Mouse (Mus musculus) c-Kit-positive CD71-negative TER-119-negative erythroid progenitor cells, embryonic 14.5 days (primary cell): ENCODE data around the gene Cyp2c23.

Experiments
- DNase-seq: peaks from one replicate; pipeline ENCODE4 v3.0.0-alpha.2; 2013; ENCODE audit warnings: low read depth

Gene Cyp2c23

DNA sequence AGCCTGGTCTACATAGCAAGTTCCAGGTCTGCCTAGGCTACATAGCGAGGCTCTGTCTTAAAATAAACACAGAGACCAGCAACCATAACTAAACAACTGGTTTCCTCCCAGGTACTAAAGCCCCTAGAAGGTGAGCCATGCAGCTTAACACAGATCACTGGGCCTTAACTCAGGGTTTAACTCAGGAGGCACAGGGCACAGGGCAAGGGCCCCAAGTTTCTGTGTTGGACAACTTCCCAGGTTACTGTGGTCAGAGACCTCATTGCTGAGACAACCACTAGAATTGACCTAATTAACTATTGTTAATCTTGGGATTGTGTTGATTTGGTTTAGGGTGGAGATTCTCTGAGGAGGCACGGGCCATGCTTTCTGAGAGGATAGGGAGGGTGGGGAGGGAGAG lies 62.5 kb downstream of the Cyp2c23 start:
- DNase-seq = no peak

- DNase-seq = peak; percentile 16
Measured at GRCm38 (mm10) chr19:43965496-43966085, 63.4 kb downstream of the Cyp2c23 start.

DNA sequence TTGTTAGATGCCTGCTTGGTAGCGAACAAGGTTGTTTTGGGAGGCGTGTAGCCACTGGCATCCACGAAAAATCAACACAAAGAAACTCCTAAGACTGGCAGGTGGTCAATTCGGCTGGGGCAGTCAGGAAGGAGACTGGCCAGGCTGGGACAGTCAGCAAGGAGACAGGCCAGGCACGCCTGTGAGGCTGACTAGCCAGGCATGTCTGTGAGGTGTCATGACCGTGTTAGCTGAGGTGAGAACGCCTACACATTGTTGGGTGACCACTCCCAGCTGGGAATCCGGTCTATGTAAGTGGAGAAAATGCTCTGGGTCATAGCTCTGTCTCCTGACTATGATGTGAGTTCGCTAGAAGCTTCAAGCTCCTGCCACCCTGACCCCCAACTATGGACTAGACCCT lies 66.2 kb downstream of the Cyp2c23 start:
- DNase-seq = no peak

GRCm38 (mm10) chr19:43961185-43961584 lies 67.8 kb downstream of the Cyp2c23 start:
- DNase-seq = no peak

- DNase-seq = no peak
Measured at GRCm38 (mm10) chr19:43960014-43960413, 69.0 kb downstream of the Cyp2c23 start.

GRCm38 (mm10) chr19:43959162-43959561 lies 69.8 kb downstream of the Cyp2c23 start:
- DNase-seq = peak; percentile 65

GRCm38 (mm10) chr19:43957881-43958280 lies 71.1 kb downstream of the Cyp2c23 start:
- DNase-seq = no peak

DNA sequence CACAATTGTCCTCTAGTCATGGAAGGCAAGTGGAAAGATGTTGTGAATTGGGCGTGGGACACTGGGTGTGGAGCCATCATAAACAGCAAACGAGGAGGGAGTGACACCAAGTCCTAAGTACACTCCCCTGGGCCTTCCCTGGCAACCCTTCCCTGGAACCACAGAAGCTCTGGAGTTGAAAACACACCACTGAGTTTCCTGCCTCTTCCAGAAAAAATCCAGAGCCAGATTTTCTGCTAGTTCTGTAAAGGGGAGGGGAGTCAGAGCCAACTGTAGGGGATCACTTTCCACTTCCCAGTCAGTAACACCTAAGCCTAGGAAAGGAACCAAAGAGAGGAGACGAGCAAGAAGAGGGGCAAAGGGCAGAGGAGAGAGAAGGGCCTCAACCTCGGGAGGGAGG lies 71.6 kb downstream of the Cyp2c23 start:
- no peak for DNase-seq

GRCm38 (mm10) chr19:43955266-43955665 lies 73.7 kb downstream of the Cyp2c23 start:
- no peak for DNase-seq
